Mouse (Mus musculus) ES-E14 (cell line): ENCODE measurements around the gene Npdc1.

Source experiments
- HCFC1 ChIP-seq: IDR thresholded peaks from 2 replicates; pipeline ENCODE4 v1.6.1; 2012; ENCODE audit warnings: low read length, inconsistent platforms, borderline replicate concordance; ENCODE audit not compliant: insufficient read depth
- MAFK ChIP-seq: IDR thresholded peaks from 2 replicates; pipeline ENCODE4 v1.6.1; 2014; ENCODE audit warnings: mild to moderate bottlenecking, low read depth, low read length, inconsistent platforms; ENCODE audit not compliant: insufficient read depth
- ZC3H11A ChIP-seq: IDR thresholded peaks from 2 replicates; pipeline ENCODE4 v1.6.1; 2012; ENCODE audit warnings: low read depth, mild to moderate bottlenecking, inconsistent platforms, low read length, borderline replicate concordance
- ZNF384 ChIP-seq: IDR thresholded peaks from 2 replicates; pipeline ENCODE4 v1.6.1; 2012; ENCODE audit warnings: low read depth, low read length, inconsistent platforms

GRCm38 (mm10) chr2:25456205-25456953 lies 57.2 kb downstream of the Npdc1 start, which contains the start of gene Clic3:
- TF ChIP-seq ZC3H11A: no peak
- no peak for TF ChIP-seq HCFC1
- no peak for TF ChIP-seq MAFK
- TF ChIP-seq ZNF384: no peak
